Mouse (Mus musculus) yolk sac, embryonic 10.5 days (tissue): ENCODE data around the gene Klhl24.

Source experiments
- DNase-seq: peaks from one replicate; pipeline ENCODE4 v3.0.0-alpha.2; 2017; ENCODE audit warnings: low spot score

The Klhl24 gene

GRCm38 (mm10) chr16:20144568-20144967 lies 47.2 kb downstream of the Klhl24 start:
- no peak for DNase-seq

GRCm38 (mm10) chr16:20151991-20152390 lies 54.6 kb downstream of the Klhl24 start:
- DNase-seq: no peak

DNA sequence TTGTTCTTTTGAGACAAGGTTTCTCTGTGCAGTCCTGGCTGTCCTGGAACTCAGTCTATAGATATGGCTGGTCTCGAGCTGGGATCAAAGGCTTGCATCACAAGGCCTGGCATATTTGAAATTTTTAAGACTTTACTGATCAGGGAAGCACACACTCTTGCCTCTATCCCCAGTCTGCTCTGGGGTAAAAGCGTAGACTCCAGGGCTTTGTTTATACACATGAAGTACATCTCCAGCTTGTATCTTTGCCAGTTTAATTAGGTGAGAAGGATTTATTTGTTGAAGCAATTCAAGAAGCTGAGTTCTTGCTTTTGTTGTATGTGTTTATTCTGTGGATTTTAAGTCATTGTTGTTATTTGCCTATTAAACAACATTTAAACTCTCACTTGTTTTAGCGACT lies 56.4 kb downstream of the Klhl24 start:
- no peak for DNase-seq

- no peak for DNase-seq
These were observed 62.8 kb downstream of the Klhl24 start for GRCm38 (mm10) chr16:20160130-20160529.

- DNase-seq: no peak
These were observed 71.7 kb downstream of the Klhl24 start for GRCm38 (mm10) chr16:20169071-20169470.

DNA sequence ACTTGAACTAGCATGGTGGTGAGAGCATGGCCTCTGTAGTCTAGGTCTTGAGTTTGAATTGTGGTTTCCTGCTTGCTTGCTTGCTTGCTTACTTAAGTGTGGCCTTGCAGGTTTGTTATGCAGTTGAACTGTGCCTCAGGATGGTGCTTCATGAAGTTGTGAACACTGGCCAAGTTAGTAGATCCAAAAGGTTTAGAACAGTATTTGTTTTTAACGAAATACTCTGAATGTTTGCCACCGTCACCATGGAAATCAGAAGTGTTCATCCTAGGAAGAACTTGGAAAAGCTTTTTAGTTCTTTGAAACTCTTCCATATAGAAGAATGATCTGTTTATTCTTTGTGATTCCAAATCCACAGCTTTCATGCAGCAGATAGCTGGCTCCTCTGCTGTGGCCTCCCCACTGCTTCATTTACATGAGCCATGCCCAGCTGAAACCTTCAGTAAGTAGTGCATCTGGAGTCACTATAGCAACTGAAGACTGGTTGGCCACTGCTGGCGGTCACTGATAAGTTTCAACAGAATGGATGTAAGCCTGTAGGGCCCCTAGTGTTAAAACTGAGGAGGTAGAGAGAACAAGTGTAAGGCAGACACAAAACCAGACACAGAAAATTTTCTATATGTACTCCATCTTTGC lies 72.2 kb downstream of the Klhl24 start:
- DNase-seq: no peak
